Mouse (Mus musculus): Measurements from ENCODE around the gene Ddx3x.

GRCm38 (mm10) chrX:13236100-13236568, 44.6 kb upstream of the Ddx3x start:
- TF ChIP-seq CTCF (IDR thresholded peaks at IDR 0.05; ENCODE audit: extremely low read depth, insufficient read depth, low read length) (no peak), POLR2A (IDR thresholded peaks at IDR 0.05; ENCODE audit: extremely low read depth, insufficient read depth, low read length) (no peak)
